Mouse (Mus musculus): ENCODE data around the gene Car5a.

DNA sequence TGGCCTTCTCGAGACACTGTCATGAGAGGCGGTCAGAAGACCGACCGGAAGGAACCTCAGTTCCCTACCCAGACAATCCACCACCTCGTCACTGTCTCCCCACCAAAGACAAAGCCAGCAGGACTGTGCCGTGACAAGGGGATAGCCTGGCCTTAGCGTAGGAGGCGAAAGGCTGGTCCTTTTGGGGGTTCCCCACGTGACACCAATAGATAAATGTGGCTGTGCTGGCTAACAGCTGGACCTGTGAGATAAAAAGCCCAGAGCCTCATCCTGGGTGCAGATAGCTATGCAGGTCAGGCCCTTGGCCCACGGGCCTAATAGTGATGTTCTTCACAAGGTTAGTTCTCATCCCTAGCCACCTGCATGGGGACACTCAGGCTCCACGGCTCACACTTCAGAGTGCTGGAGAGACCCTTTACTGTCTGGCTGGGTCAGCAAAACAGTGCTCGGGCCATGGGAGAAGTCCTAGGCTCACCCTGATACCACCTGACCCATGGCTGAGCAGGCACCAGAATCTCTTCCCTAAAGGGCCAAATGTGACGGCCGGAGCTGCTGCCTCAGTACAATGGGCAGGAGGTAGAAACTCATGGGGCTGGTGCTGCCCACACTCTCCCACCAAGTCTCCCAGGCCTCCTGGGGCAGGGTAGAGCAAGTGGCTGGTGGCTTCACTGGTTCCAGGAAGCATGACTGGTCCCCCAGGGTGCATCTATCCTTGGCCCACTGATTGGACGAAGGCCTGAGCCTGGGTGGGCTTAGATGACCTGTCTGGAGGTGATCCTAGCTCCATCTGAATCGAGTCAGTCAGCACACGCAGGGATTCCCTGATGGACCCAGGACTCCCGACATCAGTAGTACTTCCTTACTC lies 45.3 kb downstream of the Car5a start:
- TF ChIP-seq CTCF (conservative IDR thresholded peaks at IDR 0.05; ENCODE audit: low read length) (no peak), NANOG (IDR thresholded peaks at IDR 0.05; ENCODE audit: borderline replicate concordance, low read length) (no peak), POU5F1 (IDR thresholded peaks at IDR 0.05; ENCODE audit: borderline replicate concordance, low read length) (no peak)

All from E14TG2a.4 (cell line).